Mouse (Mus musculus) forebrain, embryonic 14.5 days (tissue): ENCODE results near the gene Edf1. TPM values are rescaled to one million over a fixed set of nuclear protein-coding genes. Genes with fewer than 3 reads are reported as not detected.
A peak's percentile ranks its signal among the peaks of the same experiment; 100 is the strongest.

Experiments
- ATAC-seq: fragments of 200-750 bp; cut with Nextera tagmentation; 2 replicates; pipeline ENCODE4 v1.8.0; 2017; ENCODE audit warnings: mild to moderate bottlenecking, moderate library complexity
- DNase-seq: peaks from one replicate; pipeline ENCODE4 v3.0.0-alpha.2; 2015; ENCODE audit warnings: low spot score
- H3K27ac ChIP-seq: fragments of 300-500 bp; sonication (generic); 2 replicates; pipeline ENCODE4 v1.5.1; 2014; ENCODE audit warnings: low read depth, mild to moderate bottlenecking, control low read depth, low read length, moderate library complexity
- H3K27me3 ChIP-seq: fragments of 300-500 bp; sonication (generic); replicated peaks from 2 replicates; pipeline ENCODE4 v1.6.1; 2014; ENCODE audit warnings: low read length, control low read depth, mixed read lengths; ENCODE audit not compliant: control insufficient read depth, insufficient read depth
- H3K36me3 ChIP-seq: fragments of 300-500 bp; sonication (generic); 2 replicates; pipeline ENCODE4 v1.6.1; 2014; ENCODE audit warnings: low read length, control low read depth; ENCODE audit not compliant: control insufficient read depth, insufficient read depth
- H3K4me1 ChIP-seq: fragments of 300-500 bp; sonication (generic); 2 replicates; pipeline ENCODE4 v1.6.1; 2014; ENCODE audit warnings: antibody characterized with exemption, low read length, control low read depth; ENCODE audit not compliant: control insufficient read depth, insufficient read depth
- H3K4me2 ChIP-seq: fragments of 300-500 bp; sonication (generic); 2 replicates; pipeline ENCODE4 v1.6.1; 2014; ENCODE audit warnings: mild to moderate bottlenecking, control low read depth, low read length
- H3K4me3 ChIP-seq: fragments of 300-500 bp; sonication (generic); 2 replicates; pipeline ENCODE4 v1.5.1; 2014; ENCODE audit warnings: low read depth, low read length, control low read depth
- H3K9ac ChIP-seq: fragments of 300-500 bp; sonication (generic); 2 replicates; pipeline ENCODE4 v1.6.1; 2014; ENCODE audit warnings: mild to moderate bottlenecking, low read length, control low read depth, moderate library complexity
- H3K9me3 ChIP-seq: fragments of 300-500 bp; sonication (generic); replicated peaks from 2 replicates; pipeline ENCODE4 v1.6.1; 2016; ENCODE audit warnings: low read length, control low read depth, mixed read lengths; ENCODE audit not compliant: control insufficient read depth
- WGBS: fragments of 180-500 bp; shearing (Covaris S2); extraction: QIAGEN DNeasy Blood & Tissue Kit; methylation state at CpG from one replicate; pipeline ENCODE4 v1.1.7; 2014; 5-methylcytosine and 5-hydroxymethylcytosine counted together
- polyA plus RNA-seq: library from polyadenylated mRNA; unstranded; fragments of >200 nt; fragmentation: Nextera tagmentation; extraction: Ambion mirVana; gene quantifications from 2 replicates; pipeline ENCODE4 v1.2.1, GENCODE M21; 2014

The Edf1 gene
- polyA plus RNA-seq, 1 experiment from 2014 or later: 370 TPM

- peak overlapping the region; percentile 97 for H3K9ac ChIP-seq
- peak overlapping the region; percentile 39; the same call in 1 of the 2 replicates for H3K27ac ChIP-seq
- no peak for DNase-seq
- WGBS: 1% methylated on average over 24 of the region's 24 CpGs
- H3K27me3 ChIP-seq: no peaks in the 10 kb centered on the region
- peaks cover 27% of the 10 kb centered on the region for H3K36me3 ChIP-seq
- H3K9me3 ChIP-seq: no peaks in the 10 kb centered on the region
- peak overlapping the region; percentile 89 for H3K4me3 ChIP-seq
- peak overlapping the region; percentile 86 for H3K4me2 ChIP-seq
- no peak; the same call in 1 of the 2 replicates for ATAC-seq
- H3K4me1 ChIP-seq: peaks cover 17% of the 10 kb centered on the region
These were observed 315 bp downstream of the Edf1 start for GRCm38 (mm10) chr2:25557964-25558360.

GRCm38 (mm10) chr2:25558774-25559173 is 1.1 kb downstream of the Edf1 start:
- 59% methylated on average over 6 of the region's 6 CpGs for WGBS
- H3K36me3 ChIP-seq: peaks cover 35% of the 10 kb centered on the region
- H3K27ac ChIP-seq: no peak overlapping the region
- H3K9me3 ChIP-seq: no peaks in the 10 kb centered on the region
- peak overlapping the region; percentile 89 for H3K4me3 ChIP-seq
- H3K4me1 ChIP-seq: peaks cover 17% of the 10 kb centered on the region
- no peaks in the 10 kb centered on the region for H3K27me3 ChIP-seq
- H3K9ac ChIP-seq: peak overlapping the region; percentile 97
- ATAC-seq (no peak), DNase-seq (no peak)
- H3K4me2 ChIP-seq: peak overlapping the region; percentile 86

- H3K9me3 ChIP-seq: no peaks in the 10 kb centered on the region
- no peak overlapping the region for H3K9ac ChIP-seq
- H3K27me3 ChIP-seq: no peaks in the 10 kb centered on the region
- peaks cover 17% of the 10 kb centered on the region for H3K4me1 ChIP-seq
- ATAC-seq (no peak), DNase-seq (no peak)
- peaks cover 53% of the 10 kb centered on the region for H3K36me3 ChIP-seq
- H3K4me2 ChIP-seq: no peak overlapping the region
- WGBS: 93% methylated on average over 8 of the region's 8 CpGs
- H3K4me3 ChIP-seq: no peak overlapping the region
- H3K27ac ChIP-seq: no peak overlapping the region
These were observed 2.9 kb downstream of the Edf1 start for GRCm38 (mm10) chr2:25560551-25560950.

DNA sequence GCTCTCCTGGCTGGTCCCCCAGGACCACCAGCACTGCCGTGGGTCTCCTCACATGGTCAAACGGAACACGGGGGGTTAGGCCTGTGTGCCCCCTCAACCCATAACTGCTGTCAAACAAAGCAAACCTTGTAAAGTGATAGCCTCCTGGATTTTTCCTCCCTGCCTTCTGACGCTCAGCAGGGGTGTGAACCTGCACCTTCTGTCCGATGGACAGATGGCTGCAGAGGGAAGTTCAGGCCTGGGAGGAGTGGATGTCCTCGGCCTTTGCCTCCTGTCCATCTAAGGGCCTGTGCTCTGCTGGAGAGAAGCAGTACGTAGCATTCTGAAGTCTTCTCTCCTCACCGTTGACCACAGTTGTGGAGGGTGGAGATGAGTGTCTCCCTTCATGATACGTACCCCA is 4.3 kb downstream of the Edf1 start:
- Histone ChIP-seq H3K36me3 (peaks cover 60% of the 10 kb centered on the region), H3K27ac (no peak overlapping the region), H3K9me3 (no peaks in the 10 kb centered on the region), H3K4me1 (peaks cover 10% of the 10 kb centered on the region), H3K4me2 (no peak overlapping the region), H3K27me3 (no peaks in the 10 kb centered on the region), H3K9ac (no peak overlapping the region), H3K4me3 (no peak overlapping the region)
- WGBS: 88% methylated on average over 9 of the region's 9 CpGs
- ATAC-seq (no peak), DNase-seq (no peak)

DNA sequence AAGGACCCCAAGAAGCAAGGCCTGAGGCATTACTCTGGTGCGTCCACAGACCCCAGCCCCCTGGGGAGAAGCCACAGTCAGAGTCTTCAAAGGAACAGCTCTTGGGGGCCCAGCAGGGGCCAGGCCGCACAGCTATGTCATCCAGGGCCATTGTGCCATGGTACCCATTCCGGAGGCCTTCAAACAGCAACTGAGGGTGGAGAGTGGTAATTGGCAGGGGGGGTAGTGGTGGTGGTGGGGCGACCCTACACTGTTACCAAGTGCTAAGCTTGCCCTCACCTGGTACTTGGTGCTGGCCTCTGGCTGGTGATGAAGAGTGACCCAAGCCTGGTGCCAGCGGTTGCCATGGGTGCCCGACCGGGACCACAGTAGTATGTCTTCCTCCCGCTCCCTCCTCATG is 8.1 kb downstream of the Edf1 start:
- WGBS: 89% methylated on average over 8 of the region's 8 CpGs
- no peaks in the 10 kb centered on the region for H3K27me3 ChIP-seq
- ATAC-seq (no peak), DNase-seq (no peak)
- peaks cover 86% of the 10 kb centered on the region for H3K36me3 ChIP-seq
- H3K27ac ChIP-seq: no peak overlapping the region
- H3K4me1 ChIP-seq: no peaks in the 10 kb centered on the region
- H3K4me3 ChIP-seq: no peak overlapping the region
- no peak overlapping the region for H3K9ac ChIP-seq
- no peaks in the 10 kb centered on the region for H3K9me3 ChIP-seq
- H3K4me2 ChIP-seq: no peak overlapping the region

- Histone ChIP-seq H3K27ac (no peak overlapping the region), H3K4me1 (no peaks in the 10 kb centered on the region), H3K9me3 (no peaks in the 10 kb centered on the region), H3K27me3 (no peaks in the 10 kb centered on the region), H3K36me3 (peaks cover 83% of the 10 kb centered on the region), H3K4me2 (no peak overlapping the region), H3K9ac (no peak overlapping the region), H3K4me3 (no peak overlapping the region)
- DNase-seq (no peak), ATAC-seq (no peak)
- WGBS: 83% methylated on average over 6 of the region's 6 CpGs
These were observed 8.9 kb downstream of the Edf1 start for GRCm38 (mm10) chr2:25566558-25566957.

- 93% methylated on average over 6 of the region's 6 CpGs for WGBS
- H3K9ac ChIP-seq: no peak overlapping the region
- H3K4me3 ChIP-seq: no peak overlapping the region
- no peak overlapping the region for H3K4me2 ChIP-seq
- H3K27ac ChIP-seq: no peak overlapping the region
- peaks cover 1% of the 10 kb centered on the region for H3K4me1 ChIP-seq
- ATAC-seq (no peak), DNase-seq (no peak)
- H3K36me3 ChIP-seq: peaks cover 65% of the 10 kb centered on the region
- H3K27me3 ChIP-seq: no peaks in the 10 kb centered on the region
- no peaks in the 10 kb centered on the region for H3K9me3 ChIP-seq
These were observed 10.9 kb downstream of the Edf1 start for GRCm38 (mm10) chr2:25568473-25569019.

- Histone ChIP-seq H3K9me3 (no peaks in the 10 kb centered on the region), H3K4me3 (no peak overlapping the region), H3K27ac (no peak overlapping the region), H3K36me3 (peaks cover 57% of the 10 kb centered on the region), H3K27me3 (no peaks in the 10 kb centered on the region), H3K4me1 (peaks cover 7% of the 10 kb centered on the region), H3K4me2 (no peak overlapping the region), H3K9ac (no peak overlapping the region)
- no peak for ATAC-seq
- no peak for DNase-seq
- WGBS: 83% methylated on average over 3 of the region's 3 CpGs
These were observed 11.7 kb downstream of the Edf1 start for GRCm38 (mm10) chr2:25569323-25569722.

DNA sequence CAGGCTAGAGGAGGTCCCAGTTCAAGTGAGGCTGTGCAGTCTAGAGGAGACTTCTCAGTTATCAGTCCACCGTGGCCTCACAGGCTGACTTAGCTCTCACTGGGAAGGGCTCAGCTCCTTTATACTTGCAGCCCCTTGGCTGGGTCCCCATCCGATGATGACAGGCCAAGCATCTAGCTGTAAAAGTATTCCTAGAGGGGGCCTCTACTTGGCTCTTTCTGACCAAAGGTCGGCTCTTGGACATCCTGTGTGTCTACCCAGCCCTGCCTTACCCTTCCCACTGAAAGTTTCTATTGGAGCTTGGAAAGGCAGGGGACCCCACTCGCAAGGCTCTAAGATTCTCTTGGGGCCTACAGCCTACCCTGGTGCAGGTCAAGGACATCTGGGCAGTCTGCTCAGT is 13.6 kb downstream of the Edf1 start:
- Histone ChIP-seq H3K9me3 (no peaks in the 10 kb centered on the region), H3K9ac (no peak overlapping the region), H3K27ac (no peak overlapping the region), H3K4me2 (no peak overlapping the region), H3K4me3 (no peak overlapping the region), H3K27me3 (peaks cover 5% of the 10 kb centered on the region), H3K4me1 (peaks cover 14% of the 10 kb centered on the region), H3K36me3 (peaks cover 43% of the 10 kb centered on the region)
- DNase-seq (no peak), ATAC-seq (no peak)
- 88% methylated on average over 4 of the region's 4 CpGs for WGBS
